Mouse (Mus musculus) cortical plate, adult 2 months (tissue): ENCODE measurements around the gene Crxos.

Experiments used
- CTCF ChIP-seq: fragments of 200-500 bp; IDR thresholded peaks from 2 replicates; pipeline ENCODE4 v1.5.1; 2011; ENCODE audit warnings: mild to moderate bottlenecking, control low read depth, low read length; ENCODE audit not compliant: insufficient read depth; ENCODE audit errors: extremely low read depth
- POLR2A ChIP-seq: fragments of 200-500 bp; IDR thresholded peaks from 2 replicates; pipeline ENCODE4 v1.6.1; 2011; ENCODE audit warnings: mild to moderate bottlenecking, low read length, control low read depth; ENCODE audit not compliant: insufficient read depth; ENCODE audit errors: extremely low read depth

DNA sequence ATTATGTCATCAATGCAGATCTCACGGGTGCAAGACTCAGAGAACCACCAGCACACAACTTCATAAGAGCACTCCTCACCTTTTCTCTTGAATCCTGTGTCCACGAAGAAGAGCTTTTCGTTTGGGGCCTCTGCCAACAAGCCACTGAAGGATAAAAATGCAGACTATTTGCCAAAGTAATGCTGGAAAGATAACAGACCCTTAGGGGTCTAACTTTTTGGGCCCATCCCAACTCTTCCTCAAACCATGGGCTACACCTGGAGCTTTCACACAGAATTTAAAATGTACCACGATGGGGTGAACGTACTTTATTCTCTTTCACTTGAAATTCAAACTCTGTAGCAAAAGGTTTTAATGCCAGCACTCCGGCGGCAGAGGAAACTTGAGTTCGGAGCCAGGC is 62.8 kb downstream of the Crxos start:
- TF ChIP-seq CTCF, result no peak
- TF ChIP-seq POLR2A, result no peak
